Mouse (Mus musculus): ENCODE results near the gene Rimbp3.
A peak's percentile ranks its signal among the peaks of the same experiment; 100 is the strongest.
"Not testable (repeated sequence)": the region's sequence is repeated elsewhere in the genome, so short reads cannot be mapped to it uniquely, and the experiment has no call there.

Rimbp3 gene

DNA sequence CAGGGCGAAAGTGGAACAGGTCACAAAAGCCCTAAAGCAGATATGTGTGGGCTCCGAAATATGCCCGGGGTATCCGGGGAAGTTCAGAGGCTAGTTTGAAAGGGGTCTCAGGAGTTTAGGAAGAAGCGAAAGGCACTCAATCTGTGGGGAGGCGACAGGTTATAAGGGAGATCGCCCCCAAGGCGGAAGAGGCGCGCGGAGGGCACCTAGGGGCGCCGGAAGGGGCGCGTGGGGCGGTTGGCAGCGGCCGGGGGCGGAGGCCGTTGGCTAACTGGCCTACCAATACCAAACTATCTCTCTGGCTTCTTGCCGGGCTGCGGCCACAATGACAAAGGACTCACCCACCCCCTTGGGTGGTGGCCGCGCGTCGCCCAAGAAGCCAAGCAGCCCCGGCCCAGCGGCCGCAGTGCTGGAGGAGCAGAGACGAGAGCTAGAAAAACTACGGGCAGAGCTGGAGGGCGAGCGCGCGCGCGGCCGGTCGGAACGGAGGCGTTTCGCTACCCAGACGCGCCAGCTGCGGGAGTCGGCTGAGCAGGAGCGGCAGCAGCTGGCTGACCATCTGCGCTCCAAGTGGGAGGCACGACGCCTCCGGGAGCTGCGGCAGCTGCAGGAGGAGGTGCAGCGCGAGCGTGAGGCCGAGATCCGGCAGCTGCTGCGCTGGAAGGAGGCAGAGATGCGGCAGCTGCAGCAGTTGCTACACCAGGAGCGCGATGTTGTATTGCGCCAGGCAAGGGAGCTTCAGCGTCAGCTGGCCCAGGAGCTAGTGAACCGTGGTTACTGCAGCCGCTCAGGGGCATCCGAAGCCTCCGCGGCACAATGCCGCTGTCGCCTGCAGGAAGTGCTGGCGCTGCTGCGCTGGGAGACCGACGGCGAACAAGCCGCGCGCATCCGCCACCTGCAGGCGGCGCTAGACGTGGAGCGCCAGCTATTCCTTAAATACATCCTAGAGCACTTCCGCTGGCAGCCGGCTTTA lies at the start of gene Rimbp3:
TSS of gene Rimbp3 (plus strand) at position 215 of the 973 bp plus-strand sequence.
- DNase-seq (ENCODE audit: low read depth, low spot score) = peak; percentile 86

DNA sequence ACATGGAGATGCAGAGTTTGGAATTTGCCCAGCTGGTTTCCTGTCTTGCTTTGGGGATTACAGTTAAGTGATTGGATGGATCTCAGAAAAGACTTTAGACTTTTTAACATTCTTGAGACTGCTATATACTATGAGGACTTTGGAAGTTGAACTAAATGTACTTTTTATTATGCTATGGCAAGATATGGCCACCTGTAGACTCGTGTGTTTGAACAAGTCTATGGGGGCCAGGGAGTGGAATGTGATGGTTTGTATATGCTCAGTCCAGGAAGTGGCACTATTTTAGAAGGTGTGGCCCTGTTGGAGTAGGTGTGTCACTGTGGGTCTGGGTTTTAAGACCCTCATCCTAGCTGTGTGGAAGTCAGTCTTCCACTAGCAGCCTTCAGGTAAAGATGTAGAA lies 42.9 kb upstream of the Rimbp3 start:
- DNase-seq (ENCODE audit: low read depth, low spot score) = not testable (repeated sequence)

DNA sequence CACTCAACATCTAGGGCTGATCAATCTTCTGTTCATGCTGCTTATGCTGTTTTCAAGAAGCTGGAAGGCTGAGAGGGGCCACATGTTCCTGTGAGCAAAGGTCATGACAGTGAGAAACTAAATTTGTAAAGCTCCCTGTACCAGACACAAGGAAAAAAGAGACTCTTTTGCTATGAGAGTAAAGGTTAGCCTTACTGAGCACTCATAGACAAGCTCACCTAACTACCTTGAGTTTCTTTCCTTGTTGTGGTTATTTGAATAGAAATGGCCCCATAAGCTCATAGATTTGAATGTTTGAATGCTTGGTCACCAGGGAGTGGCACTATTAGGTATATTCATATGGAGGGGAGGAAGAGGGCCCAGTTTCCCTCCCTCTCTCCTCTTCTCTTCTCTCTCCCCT lies 41.2 kb upstream of the Rimbp3 start:
- no peak for DNase-seq (ENCODE audit: low read depth, low spot score)

DNA sequence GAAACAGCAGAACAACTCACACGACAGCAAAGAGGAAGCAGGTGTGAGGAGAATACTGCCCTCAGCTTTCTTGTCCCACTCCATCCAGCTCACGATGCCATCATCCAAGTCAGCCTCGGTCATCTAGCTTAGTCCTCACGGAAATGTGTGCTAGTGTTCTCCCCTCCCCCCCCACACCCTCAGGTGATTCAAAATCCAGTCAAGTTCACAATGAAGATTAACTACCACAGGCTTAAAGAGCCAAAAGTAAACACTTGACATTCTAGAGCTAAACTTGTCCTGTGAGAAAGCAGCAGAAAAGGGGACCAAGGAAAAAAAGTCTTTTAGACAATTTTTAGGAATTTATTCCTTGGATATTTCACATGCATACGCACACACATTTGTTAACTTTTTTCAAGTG lies 40.4 kb upstream of the Rimbp3 start:
- DNase-seq (ENCODE audit: low read depth, low spot score) = no peak

DNA sequence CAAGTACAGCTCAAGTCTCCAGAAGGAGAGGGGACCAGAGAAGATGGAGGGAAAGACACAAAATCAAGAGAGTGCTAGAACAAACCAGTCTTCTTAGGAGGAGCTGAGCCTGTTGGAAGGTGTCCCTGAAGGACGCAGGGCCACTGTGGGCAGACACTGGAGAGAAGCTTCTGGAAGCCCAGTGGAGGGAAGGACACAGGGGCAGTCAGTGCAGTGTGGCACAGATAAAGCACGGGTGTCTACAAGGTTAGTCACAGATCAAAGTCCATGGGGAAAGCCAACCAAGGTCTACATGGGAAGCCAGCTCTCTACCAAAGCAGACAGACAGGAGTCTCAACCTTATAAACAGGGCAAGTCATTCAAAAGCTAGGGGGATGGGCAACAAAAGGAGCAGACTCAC lies 32.6 kb upstream of the Rimbp3 start:
- DNase-seq (ENCODE audit: low read depth, low spot score) = no peak

DNA sequence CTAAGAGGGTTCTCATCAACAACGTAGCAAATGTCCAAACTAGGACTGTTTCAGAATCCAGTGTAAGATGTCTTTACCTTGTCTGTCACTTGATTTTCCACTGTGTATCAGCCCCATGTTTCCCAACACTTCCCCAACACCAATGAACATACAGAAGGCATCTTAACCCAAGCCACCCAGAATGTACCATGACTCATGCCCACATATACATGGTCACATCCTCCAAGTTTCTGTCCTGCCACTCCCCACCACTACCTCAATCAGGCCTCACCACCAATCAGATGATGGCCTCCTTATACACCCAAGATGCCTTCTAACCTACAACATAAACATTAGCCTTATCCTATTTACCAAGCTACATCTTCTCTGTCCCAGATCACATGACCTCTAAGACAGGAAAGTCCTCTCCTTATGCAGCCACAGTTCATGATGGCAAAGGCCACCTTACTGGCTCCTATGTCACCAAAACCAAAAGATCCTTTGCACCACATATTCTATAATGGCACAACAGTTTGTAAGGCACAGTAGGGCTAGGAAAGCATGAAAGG lies 30.7 kb upstream of the Rimbp3 start:
- no peak for DNase-seq (ENCODE audit: low read depth, low spot score)

DNA sequence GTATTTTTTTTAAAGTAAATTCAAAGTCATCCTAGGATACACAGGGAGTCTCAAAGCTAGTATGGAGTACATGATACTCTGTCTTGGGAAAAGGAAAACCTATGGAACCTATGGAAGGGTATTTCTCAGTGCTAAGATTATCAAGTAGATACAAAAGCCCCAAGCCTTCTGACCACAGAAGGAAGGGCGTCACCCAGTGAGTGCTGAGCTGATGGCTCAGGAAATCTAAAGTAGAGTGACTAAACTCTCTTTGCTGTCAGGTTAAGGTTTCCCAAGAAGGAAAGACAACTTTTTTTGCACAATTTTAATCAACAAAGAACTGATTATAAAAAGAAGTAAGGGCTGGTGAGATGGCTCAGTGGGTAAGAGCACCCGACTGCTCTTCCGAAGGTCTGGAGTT lies 28.7 kb upstream of the Rimbp3 start:
- DNase-seq (ENCODE audit: low read depth, low spot score) = peak; percentile 35

DNA sequence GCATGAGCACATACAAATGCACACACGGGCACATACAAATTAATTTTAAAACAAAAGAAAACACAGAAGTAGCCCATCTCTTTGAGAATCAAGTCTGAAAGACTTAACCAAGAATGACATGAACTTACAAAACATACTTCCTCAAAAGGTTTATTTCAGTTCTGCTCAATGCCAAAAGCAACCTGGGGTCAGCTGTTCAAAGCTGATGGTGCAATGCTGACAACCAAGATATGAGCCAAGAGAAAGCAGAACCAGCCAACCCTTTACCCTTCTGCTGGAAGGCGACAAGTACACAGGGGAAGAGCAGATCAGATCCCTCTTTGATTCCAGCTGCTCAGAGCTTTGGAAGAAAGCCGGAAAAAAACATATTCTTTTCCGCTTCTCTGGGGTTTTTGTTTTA lies 27.0 kb upstream of the Rimbp3 start:
- DNase-seq (ENCODE audit: low read depth, low spot score) = no peak

DNA sequence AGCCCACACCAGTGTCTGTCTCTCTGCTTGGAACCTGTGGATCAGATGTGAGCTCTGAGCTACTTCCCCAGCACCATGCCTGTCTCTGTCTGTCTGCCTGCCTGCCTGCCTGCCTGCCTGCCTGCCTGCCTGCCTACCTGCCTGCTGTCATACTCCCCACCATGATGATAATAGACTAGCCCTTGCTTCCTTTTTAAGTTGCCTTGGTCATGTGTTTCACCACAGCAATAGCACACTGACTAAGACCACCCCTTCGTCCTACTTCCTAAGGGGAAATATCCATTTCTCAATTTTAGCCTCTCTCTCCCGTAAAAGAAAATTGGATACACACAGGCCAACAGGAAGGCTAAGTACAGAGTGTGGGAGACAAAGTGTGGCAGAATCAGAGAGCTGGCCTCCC lies 26.3 kb upstream of the Rimbp3 start:
- DNase-seq (ENCODE audit: low read depth, low spot score) = no peak

DNA sequence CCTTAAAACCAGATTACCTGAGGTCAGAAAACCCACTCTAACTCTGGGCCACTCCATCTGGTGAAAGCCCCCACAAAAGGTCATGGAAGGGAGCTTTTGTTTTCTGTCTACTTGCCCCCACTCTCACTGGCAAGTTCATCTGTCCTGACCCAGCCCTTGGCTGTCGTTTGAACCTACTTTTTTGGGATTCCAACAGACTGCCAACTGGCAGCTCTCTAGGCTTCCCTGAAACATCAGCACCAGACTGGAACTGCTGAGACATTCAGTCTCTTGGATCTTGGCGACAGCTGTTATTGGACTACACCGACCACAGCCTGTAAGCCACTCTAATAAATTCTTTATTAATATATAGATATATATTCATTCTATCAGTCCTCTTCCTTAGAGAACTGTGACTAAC lies 25.4 kb upstream of the Rimbp3 start:
- no peak for DNase-seq (ENCODE audit: low read depth, low spot score)

DNA sequence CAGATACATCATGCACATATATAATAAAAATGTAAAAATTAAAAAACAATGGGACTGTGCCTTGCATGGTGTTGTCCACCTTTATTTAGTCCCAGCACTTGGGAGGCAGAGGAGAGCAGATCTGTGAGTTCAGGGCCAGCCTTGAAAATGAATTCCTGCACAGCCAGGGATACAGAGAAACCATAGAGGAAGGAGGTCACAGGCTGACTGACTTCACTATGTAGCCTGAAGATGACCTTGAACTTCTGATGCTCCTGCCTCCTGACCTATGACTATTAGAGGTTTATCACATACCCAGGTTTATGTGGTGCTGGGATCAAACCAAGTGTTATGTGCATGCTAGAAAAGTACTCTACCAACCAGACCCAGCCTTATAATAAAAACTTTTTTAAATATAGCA lies 22.9 kb upstream of the Rimbp3 start:
- DNase-seq (ENCODE audit: low read depth, low spot score) = no peak

DNA sequence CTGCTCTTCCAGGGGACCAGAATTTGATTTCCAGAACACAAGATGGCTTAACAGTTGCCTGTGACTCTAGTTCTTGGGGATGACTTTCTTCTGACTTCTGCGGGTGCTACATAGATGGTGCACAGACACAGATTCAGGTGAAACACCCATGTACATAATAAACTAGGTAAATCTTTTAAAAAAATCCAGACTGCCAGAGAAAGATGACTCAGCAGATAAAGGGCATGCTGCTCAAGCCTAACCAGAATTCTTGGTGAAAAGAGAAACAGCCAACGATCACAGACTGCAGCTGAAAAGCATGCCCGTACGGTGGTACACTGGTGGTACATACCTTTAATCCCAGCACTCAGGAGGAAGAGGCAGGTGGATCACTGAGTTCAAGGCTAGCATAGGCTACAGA lies 14.6 kb upstream of the Rimbp3 start:
- DNase-seq (ENCODE audit: low read depth, low spot score) = no peak

DNA sequence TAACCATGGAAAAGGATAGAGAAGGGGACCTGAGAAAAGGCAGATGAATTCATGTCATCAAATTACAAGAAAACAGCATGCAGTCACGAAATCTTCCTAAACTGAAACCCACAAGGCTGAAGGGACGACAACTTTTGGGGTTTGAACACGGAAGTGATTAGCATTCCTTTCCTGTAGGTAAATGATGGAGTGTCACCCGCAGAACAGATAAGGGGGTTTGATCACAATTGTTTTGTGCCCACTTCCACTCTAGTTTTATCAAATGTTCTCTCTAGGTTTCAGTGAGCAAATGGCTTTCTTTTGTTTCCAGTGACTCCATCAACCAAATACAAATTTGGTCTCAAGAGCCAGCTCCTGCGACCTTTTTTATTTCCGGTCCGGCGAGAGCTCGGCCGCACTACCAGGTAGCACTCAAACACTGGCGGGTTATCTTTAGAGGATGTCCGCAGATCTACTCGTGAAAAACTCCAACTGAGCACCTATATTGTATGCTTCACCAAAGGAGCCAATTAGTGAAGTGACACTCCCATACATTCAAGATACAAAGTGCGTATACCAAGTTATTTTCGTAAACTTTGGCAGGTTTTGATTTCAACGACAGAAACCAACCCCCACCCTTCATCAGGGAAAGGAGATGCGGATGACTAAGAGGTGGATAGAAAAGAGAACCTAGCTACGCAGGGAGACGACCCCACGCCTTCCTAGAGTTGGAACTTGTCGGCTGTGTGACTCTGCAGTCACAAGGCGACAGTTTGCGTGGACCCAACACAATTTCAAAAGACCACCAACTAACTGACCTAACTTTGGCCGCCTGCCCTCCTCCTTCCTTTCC lies 8.1 kb upstream of the Rimbp3 start:
- peak; percentile 55 for DNase-seq (ENCODE audit: low read depth, low spot score)

DNA sequence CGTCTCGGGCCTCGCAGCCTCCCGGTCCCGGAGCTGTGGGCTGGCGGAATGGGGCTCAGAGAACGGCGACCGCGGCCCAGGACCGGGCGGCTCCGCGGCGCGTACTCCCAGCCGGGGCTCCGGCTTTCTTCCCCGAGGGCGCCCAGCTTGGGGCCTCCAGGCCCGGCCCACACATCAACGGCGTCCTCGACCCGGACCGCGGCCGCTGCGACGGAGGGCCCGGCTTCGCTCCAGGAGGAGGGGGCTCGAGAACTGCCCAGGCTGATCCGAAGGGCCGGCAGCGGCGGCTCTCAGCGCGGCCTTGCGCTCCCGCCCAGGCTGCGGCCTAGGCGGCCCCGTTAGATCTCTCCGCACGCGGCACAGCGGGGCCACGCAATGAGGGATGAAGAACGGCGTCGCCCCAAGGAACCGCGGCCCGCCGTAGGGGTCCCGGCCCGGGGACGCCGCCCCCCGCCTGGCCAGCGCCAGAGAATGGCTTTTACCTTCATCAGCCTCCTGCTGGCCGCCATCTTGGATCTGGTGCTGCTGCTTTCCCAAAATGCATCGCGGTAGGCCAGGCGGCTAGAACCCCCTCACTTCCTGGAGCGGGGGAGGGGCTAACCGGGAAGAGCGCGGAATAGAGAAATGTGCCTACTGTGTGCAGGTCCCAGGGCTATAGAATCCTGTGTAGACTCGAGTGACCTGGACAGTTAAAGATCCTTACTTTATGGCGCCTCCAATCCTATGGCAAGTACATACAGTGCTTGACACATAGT lies 7.3 kb upstream of the Rimbp3 start:
- peak; percentile 87 for DNase-seq (ENCODE audit: low read depth, low spot score)

DNA sequence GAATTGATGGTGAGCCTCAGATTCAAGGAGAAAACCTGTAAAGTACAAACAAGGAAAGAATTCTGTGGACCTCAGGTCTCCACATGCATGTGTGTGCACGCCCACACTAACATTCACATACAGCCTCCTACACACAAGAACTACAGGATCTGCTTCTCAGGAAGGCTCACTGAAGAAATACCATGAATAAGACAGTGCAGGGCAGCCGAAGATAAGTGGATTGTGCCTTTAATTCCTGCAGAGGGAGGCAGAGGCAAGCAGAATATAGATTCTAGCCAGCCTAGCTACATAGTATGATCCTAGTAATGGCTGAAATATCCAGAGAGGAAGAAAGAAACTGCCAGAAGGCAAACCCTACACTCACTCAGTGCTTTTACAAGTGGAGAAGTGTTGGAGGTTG lies 6.4 kb upstream of the Rimbp3 start:
- DNase-seq (ENCODE audit: low read depth, low spot score) = peak; percentile 28

DNA sequence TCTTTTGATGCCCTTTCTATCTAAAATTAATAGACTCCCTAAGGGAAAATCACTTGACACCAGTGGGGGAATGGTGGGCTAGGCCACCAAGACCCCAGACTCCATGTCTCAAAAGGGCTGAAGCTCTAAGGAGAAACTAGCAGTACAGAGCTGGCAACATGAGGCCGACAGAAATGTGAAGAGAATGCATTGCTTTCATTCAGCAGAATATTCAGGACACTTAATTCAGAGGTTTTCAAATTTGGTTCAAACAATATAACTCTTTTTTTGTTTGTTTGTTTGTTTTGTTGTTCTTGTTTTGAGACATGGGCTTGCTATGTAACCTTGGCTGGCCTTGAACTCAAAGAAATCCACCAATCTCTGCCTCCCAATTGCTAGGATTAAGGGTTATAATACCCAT lies 5.9 kb upstream of the Rimbp3 start, which contains the start of gene Ube2l3:
TSS of gene Ube2l3 (minus strand) at position 101 of the 400 bp plus-strand sequence.
- DNase-seq (ENCODE audit: low read depth, low spot score) = no peak

DNA sequence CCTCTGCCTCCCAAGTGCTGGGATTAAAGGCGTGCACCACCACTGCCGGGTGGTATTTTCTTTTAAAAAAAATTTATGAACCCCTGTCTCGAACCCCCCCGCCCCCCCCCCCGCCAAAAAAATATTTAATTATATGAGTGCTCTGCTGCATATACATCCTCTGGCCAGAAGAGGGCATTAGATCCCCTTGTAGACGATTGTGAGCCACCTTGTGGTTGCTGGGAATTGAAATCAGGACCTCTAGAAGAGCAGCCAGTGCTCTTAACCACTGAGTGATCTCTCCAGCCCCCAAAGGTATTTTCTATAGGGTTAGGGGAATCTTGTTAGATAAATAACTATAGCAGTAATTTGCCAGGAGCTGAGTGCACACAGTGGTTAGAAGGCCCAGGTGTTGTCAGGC lies 3.4 kb upstream of the Rimbp3 start:
- peak; percentile 79 for DNase-seq (ENCODE audit: low read depth, low spot score)

DNA sequence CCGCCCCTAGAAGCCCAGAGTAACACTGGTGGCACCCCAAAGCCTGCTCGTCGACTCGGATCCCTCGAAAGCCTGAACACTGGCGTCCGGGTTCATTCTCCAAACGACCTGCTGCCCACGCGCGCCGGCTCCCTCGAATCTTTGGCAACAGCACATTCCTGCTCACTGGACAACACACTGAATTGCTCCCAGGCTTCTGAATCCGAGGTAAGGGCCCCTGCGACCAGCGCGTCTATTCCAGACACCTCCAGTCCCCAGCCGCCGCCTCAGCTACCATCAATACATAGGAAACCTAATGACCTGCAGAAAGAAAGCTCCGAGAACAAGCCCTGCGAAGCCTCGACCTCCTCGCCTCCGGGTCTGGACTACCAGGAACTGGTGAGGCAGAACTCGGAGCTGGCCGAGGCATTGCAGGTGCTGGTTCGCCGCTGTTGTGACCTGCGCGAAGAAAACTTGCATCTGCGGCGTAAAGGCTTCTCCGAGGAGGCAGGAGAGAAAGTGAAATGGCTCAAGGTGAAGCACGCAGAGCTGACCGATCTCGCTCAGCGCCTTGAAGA lies 1.1 kb downstream of the Rimbp3 start:
- DNase-seq (ENCODE audit: low read depth, low spot score) = peak; percentile 36

DNA sequence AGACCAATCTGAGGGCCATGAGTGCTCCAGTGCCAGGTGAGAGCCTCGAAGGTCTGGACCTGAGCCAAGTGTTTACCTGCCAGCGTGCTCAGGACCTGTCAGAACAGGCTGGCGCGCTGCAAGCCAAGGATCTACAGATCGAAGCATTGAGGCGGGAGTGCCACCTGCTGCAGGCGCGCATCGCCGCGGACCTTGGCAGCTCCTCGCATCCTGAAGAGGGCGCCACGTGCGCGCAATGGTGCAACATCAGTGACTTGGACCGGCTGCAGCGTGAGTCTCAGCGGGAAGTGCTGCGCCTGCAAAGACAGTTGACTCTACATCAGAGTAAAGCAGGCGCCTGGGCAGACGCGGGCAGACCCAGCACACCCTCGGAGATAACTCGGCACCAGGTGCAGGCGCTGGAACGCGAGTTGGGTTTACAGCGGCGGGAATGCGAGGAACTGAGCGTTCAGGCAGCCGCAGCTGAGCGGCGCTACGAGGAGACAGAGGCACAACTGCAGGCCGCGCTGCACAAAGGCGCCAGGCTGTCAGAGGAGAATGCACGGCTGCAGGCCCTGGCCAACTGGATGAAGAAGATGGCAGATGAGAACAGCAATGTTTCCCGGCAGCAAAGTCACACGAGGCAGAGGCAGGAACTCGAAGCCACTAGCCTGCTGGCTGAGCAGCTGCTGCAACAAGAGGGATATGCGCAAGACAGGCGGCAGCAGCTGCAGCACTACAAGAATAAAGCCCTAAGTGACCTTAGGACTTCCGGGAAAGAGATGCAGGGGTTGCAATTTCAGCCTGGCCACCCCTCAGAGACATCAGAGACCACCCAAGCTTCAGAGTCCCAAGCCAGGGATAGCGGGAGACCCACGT lies 1.8 kb downstream of the Rimbp3 start:
- peak; percentile 90 for DNase-seq (ENCODE audit: low read depth, low spot score)

DNA sequence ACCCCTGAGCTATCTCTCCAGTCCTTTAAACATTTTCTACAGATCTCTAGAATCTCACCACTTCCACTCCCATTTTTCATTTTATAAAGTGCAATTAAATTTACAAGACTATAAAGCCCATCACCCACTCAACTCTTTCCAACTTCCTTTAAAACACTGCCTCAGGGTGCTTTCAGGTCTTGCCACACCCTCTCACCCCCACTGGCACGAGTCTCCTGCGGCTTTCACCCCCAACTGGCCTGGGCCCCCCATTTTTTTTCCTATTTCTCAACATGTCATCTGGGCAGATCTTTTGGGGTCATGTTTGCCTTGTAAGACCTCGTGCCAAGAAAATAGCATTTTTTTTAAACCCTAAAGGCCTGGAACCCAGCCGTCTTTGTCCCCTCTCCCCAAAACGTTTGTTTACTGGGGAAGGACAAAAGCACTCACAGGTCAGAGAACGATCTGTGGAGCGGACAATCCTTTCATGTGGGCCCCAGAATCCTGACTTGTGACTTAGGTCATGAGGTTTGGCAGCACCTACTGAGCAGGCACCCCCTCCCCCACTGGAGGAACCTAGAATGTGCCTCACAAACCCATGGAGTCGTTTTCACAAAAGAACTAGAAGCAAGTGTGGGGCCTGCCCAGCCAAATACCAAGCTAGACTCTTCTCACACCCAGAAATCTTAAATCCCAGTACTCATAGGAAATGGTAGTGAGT lies 8.7 kb downstream of the Rimbp3 start:
- DNase-seq (ENCODE audit: low read depth, low spot score) = no peak

Data from CD4-positive helper T cell, adult 2 months (primary cell).